Mouse (Mus musculus) kidney, embryonic 16.5 days (tissue): Measurements from ENCODE around the gene Sppl2b. TPM values are rescaled to one million over a fixed set of nuclear protein-coding genes. Genes with fewer than 3 reads are reported as not detected.
"Not testable (repeated sequence)": the region's sequence is repeated elsewhere in the genome, so short reads cannot be mapped to it uniquely, and the experiment has no call there.

Source experiments
- ATAC-seq: fragments of 200-750 bp; cut with Nextera tagmentation; 2 replicates; pipeline ENCODE4 v1.8.0; 2017; ENCODE audit warnings: moderate TSS enrichment; ENCODE audit not compliant: low FRiP score, low TSS enrichment
- H3K27ac ChIP-seq: fragments of 300-500 bp; sonication (generic); 2 replicates; pipeline ENCODE4 v1.5.1; 2014; ENCODE audit warnings: low read length
- H3K27me3 ChIP-seq: fragments of 300-500 bp; sonication (generic); 2 replicates; pipeline ENCODE4 v1.6.1; 2014; ENCODE audit warnings: low read length, control low read depth, mixed read lengths; ENCODE audit not compliant: insufficient read depth
- H3K36me3 ChIP-seq: fragments of 300-500 bp; sonication (generic); 2 replicates; pipeline ENCODE4 v1.6.1; 2014; ENCODE audit warnings: low read length, control low read depth, mixed read lengths; ENCODE audit not compliant: insufficient read depth
- H3K4me1 ChIP-seq: fragments of 300-500 bp; sonication (generic); 2 replicates; pipeline ENCODE4 v1.6.1; 2014; ENCODE audit warnings: low read length, control low read depth, mixed read lengths; ENCODE audit not compliant: insufficient read depth
- H3K4me2 ChIP-seq: fragments of 300-500 bp; sonication (generic); replicated peaks from 2 replicates; pipeline ENCODE4 v1.6.1; 2014; ENCODE audit warnings: low read depth, low read length
- H3K4me3 ChIP-seq: fragments of 300-500 bp; sonication (generic); 2 replicates; pipeline ENCODE4 v1.5.1; 2014; ENCODE audit warnings: mild to moderate bottlenecking, low read length
- H3K9ac ChIP-seq: fragments of 300-500 bp; sonication (generic); replicated peaks from 2 replicates; pipeline ENCODE4 v1.6.1; 2014; ENCODE audit warnings: low read length
- H3K9me3 ChIP-seq: fragments of 300-500 bp; sonication (generic); 2 replicates; pipeline ENCODE4 v1.6.1; 2016; ENCODE audit warnings: low read length, control low read depth
- WGBS: fragments of 180-500 bp; shearing (Covaris S2); extraction: QIAGEN DNeasy Blood & Tissue Kit; methylation state at CpG from one replicate; pipeline ENCODE4 v1.1.7; 2014; 5-methylcytosine and 5-hydroxymethylcytosine counted together
- polyA plus RNA-seq: library from polyadenylated mRNA; unstranded; fragments of >200 nt; fragmentation: Nextera tagmentation; extraction: Ambion mirVana; gene quantifications from 2 replicates; pipeline ENCODE4 v1.2.1, GENCODE M21; 2015

The Sppl2b gene
- polyA plus RNA-seq, 1 experiment from 2014 or later = 54.0 TPM

- Histone ChIP-seq H3K9me3 (no peaks in the 10 kb centered on the region), H3K4me2 (no peak overlapping the region), H3K36me3 (no peaks in the 10 kb centered on the region), H3K4me1 (peaks cover 32% of the 10 kb centered on the region), H3K27ac (no peak overlapping the region), H3K9ac (peak overlapping the region; percentile 15; the same call in 1 of the 2 replicates), H3K27me3 (peaks cover 6% of the 10 kb centered on the region), H3K4me3 (no peak overlapping the region)
- ATAC-seq = no peak
- WGBS = 33% methylated on average over 5 of the region's 5 CpGs
Observed at GRCm38 (mm10) chr10:80812391-80813041, 42.6 kb upstream of the Sppl2b start.

DNA sequence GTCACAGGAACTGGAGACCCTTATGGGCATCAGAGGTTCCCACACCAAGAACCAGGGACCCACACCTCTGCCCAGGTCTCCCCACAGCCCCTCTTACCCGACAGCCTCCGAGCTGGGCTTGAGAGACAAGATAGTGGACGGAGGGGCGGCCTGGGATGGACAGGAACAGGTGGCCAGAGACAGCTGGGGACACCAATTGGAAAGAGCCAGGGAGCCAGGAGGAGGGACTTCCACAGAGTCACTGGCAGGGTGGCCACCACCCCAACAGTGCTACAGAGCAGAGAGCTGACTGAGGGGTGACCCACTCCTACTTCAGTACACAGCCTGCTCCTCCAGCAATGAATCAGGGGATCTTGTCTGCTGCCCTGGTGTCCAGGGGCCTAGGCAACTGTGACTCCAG lies 41.7 kb upstream of the Sppl2b start, which contains the start of gene Jsrp1:
Jsrp1 (minus strand) TSS at position 133 of the 400 bp plus-strand sequence.
- no peak within 1 kb of the TSS for H3K27ac ChIP-seq
- no peak within 1 kb of the TSS for H3K4me2 ChIP-seq
- H3K9ac ChIP-seq = peak within 1 kb of the TSS; percentile 15; the same call in 1 of the 2 replicates
- H3K4me1 ChIP-seq = peaks cover 24% of the 10 kb centered on the region
- H3K9me3 ChIP-seq = no peaks in the 10 kb centered on the region
- no peak within 1 kb of the TSS for H3K4me3 ChIP-seq
- H3K36me3 ChIP-seq = no peaks in the 10 kb centered on the region
- 79% methylated on average over 4 of the region's 4 CpGs for WGBS
- peaks cover 2% of the 10 kb centered on the region for H3K27me3 ChIP-seq
- ATAC-seq = no peak

DNA sequence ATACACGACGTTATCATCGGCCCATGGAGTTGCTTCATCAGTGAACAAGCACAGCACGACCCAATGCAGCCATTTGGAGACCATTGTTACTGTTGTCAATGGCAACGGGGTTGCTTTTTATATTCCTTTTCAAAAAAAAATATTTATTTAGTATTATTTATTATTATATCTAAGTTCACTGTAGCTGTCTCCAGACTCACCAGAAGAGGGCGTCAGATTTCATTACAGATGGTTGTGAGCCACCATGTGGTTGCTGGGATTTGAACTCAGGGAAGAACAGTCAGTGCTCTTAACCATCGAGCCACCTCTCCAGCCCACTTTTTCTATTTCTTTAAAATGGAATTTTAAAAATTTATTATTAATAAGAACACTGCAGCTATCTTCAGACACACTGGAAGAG lies 40.3 kb upstream of the Sppl2b start:
- no peak for ATAC-seq
- no peaks in the 10 kb centered on the region for H3K9me3 ChIP-seq
- H3K9ac ChIP-seq = no peak overlapping the region
- no peaks in the 10 kb centered on the region for H3K36me3 ChIP-seq
- H3K4me2 ChIP-seq = no peak overlapping the region
- WGBS = 59% methylated on average over 7 of the region's 7 CpGs
- no peak overlapping the region for H3K4me3 ChIP-seq
- H3K27ac ChIP-seq = no peak overlapping the region
- peaks cover 2% of the 10 kb centered on the region; the same call in 1 of the 2 replicates for H3K27me3 ChIP-seq
- peaks cover 11% of the 10 kb centered on the region for H3K4me1 ChIP-seq

DNA sequence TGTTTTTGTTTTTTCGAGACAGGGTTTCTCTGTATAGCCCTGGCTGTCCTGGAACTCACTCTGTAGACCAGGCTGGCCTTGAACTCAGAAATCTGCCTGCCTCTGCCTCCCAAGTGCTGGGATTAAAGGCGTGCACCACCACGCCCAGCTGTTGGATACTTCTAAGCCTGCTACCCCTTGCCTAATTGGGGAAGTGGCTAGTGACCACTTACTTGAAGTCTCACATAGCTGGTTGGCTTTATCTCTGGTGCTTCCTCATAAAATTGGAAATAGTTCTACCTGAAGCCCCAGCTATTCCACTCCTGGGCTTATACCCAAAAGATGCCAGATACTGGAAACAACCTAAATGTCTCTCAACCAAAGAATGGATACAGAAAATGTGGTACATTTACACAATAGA lies 38.8 kb upstream of the Sppl2b start:
- not testable (repeated sequence) for H3K9me3 ChIP-seq, H3K36me3 ChIP-seq, ATAC-seq, H3K9ac ChIP-seq, H3K4me3 ChIP-seq, H3K4me1 ChIP-seq, H3K27me3 ChIP-seq, H3K4me2 ChIP-seq, H3K27ac ChIP-seq
- WGBS = 79% methylated on average over 3 of the region's 3 CpGs

DNA sequence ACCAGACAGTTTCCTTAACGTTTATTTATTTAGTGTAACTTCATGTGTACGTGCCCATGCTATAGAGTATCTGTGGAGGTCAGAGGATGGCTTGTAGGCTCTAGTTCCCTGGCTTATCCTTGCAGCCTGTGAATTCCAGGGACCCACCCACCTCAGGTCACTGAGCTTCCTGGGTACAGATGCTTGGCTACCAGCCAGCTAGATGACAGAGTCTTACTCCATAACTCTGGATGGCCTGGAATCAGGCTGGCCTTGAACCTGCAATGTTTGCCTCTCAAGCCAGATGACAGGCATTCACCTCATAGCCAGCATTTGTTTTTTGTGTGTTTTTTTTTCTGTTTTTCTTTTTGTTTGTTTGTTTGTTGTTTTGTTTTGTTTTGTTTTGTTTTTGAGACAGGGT lies 37.9 kb upstream of the Sppl2b start:
- Histone ChIP-seq H3K4me1 (0 out of 2 replicates have a peak, but pooled peaks cover 4% of the 10 kb centered on the region), H3K4me2 (no peak overlapping the region), H3K4me3 (no peak overlapping the region), H3K9me3 (no peaks in the 10 kb centered on the region), H3K36me3 (no peaks in the 10 kb centered on the region), H3K27me3 (no peaks in the 10 kb centered on the region), H3K9ac (no peak overlapping the region), H3K27ac (no peak overlapping the region)
- ATAC-seq = no peak
- WGBS = 55% methylated on average over 2 of the region's 2 CpGs

DNA sequence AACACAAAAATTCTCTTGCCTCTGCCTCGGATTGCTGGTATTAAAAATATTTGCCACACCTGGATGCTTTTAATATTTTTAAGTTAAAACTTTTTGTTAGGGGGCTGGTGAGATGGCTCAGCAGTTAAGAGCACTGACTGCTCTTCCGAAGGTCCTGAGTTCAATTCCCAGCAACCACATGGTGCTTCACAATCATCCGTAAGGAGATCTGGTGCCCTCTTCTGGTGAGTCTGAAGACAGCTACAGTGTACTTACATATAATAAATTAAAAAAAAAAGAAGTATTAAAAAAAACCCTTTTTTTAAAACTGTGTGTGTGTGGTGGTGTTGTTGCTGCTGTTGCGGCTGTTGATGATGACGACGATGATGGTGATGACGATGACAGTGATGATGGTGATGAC lies 37.1 kb upstream of the Sppl2b start:
- not testable (repeated sequence) for ATAC-seq, H3K9ac ChIP-seq, H3K9me3 ChIP-seq, H3K36me3 ChIP-seq, H3K4me3 ChIP-seq, H3K27me3 ChIP-seq, H3K4me2 ChIP-seq, H3K4me1 ChIP-seq, H3K27ac ChIP-seq
- WGBS = 83% methylated on average over 7 of the region's 7 CpGs

GRCm38 (mm10) chr10:80818599-80819281 lies 36.3 kb upstream of the Sppl2b start:
- H3K4me2 ChIP-seq = no peak overlapping the region
- no peak overlapping the region for H3K4me3 ChIP-seq
- H3K9ac ChIP-seq = no peak overlapping the region
- no peak for ATAC-seq
- no peaks in the 10 kb centered on the region for H3K9me3 ChIP-seq
- no peaks in the 10 kb centered on the region for H3K27me3 ChIP-seq
- WGBS = 55% methylated on average over 6 of the region's 6 CpGs
- H3K27ac ChIP-seq = no peak overlapping the region
- H3K4me1 ChIP-seq = peaks cover under 1% of the 10 kb centered on the region; the same call in 1 of the 2 replicates
- H3K36me3 ChIP-seq = no peaks in the 10 kb centered on the region

- H3K4me3 ChIP-seq = no peak overlapping the region
- no peak overlapping the region for H3K9ac ChIP-seq
- WGBS = 54% methylated on average over 3 of the region's 3 CpGs
Observed at GRCm38 (mm10) chr10:80819406-80819805, 35.7 kb upstream of the Sppl2b start.

DNA sequence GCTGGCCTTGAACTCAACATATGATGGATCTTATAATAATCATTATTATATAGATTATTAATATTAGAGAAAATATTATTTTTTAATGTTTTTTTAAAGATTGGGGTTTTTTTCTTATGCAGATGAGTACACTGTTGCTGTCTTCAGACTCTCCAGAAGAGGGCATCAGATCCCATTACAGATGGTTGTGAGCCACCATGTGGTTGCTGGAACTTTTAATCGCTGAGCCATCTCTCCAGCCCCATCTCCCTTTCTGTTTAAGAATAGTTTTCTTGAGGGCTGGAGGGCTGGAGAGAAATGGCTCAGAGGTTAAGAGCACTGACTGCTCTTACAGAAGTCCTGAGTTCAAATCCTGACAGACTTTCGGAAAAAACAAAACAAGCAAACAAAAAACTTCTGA lies 33.1 kb upstream of the Sppl2b start:
- WGBS = 40% methylated on average over 2 of the region's 2 CpGs
- H3K9me3 ChIP-seq = no peaks in the 10 kb centered on the region
- no peaks in the 10 kb centered on the region for H3K36me3 ChIP-seq
- peaks cover 9% of the 10 kb centered on the region; the same call in 1 of the 2 replicates for H3K4me1 ChIP-seq
- H3K9ac ChIP-seq = no peak overlapping the region
- no peak for ATAC-seq
- H3K4me2 ChIP-seq = no peak overlapping the region
- no peaks in the 10 kb centered on the region for H3K27me3 ChIP-seq
- H3K4me3 ChIP-seq = no peak overlapping the region
- no peak overlapping the region for H3K27ac ChIP-seq

More at GRCm38 (mm10) chr10:80819406-80819805, 35.7 kb upstream of the Sppl2b start:
- ATAC-seq = no peak
- no peaks in the 10 kb centered on the region for H3K36me3 ChIP-seq
- no peaks in the 10 kb centered on the region for H3K9me3 ChIP-seq
- H3K27ac ChIP-seq = no peak overlapping the region
- H3K27me3 ChIP-seq = no peaks in the 10 kb centered on the region
- peaks cover 6% of the 10 kb centered on the region; the same call in 1 of the 2 replicates for H3K4me1 ChIP-seq
- H3K4me2 ChIP-seq = no peak overlapping the region

DNA sequence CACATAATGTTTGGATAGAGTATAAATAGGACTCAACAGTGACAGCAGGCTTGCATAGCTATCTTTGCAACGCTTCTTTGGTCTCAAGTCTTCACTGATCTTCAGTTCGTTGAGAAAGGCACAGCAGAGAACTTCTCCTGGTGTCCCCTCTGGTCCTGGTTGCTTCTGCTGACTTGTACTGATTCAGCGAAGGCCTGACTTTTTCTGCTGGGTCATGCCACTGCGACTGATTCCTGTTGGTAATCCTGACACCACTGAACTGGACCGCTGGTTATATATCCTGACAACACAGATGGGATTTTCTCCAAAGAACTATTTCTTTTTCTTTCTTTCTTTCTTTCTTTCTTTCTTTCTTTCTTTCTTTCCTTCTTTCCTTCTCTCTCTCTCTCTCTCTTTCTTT lies 32.5 kb upstream of the Sppl2b start:
- H3K9me3 ChIP-seq = no peaks in the 10 kb centered on the region
- no peak overlapping the region for H3K4me2 ChIP-seq
- WGBS = 81% methylated on average over 5 of the region's 5 CpGs
- H3K4me3 ChIP-seq = no peak overlapping the region
- no peaks in the 10 kb centered on the region for H3K27me3 ChIP-seq
- H3K27ac ChIP-seq = no peak overlapping the region
- no peak overlapping the region for H3K9ac ChIP-seq
- no peaks in the 10 kb centered on the region for H3K36me3 ChIP-seq
- H3K4me1 ChIP-seq = peaks cover 9% of the 10 kb centered on the region; the same call in 1 of the 2 replicates
- ATAC-seq = no peak
